In genomic region chr5:67096378-67096771, GRCm38 (mm10) we compare ENCODE assay signal across 9 mouse cellular contexts. TPM values are rescaled to one million over a fixed set of nuclear protein-coding genes. Genes with fewer than 3 reads are reported as not detected.
DNase-seq lines count a peak whose midpoint lies in the region; ATAC-seq and TF ChIP-seq lines count a peak whose summit lies in the region.
"Had no signal": no experiment of that assay in that cellular context is flagged by ENCODE, and none has a peak within 500 bp of the region (broad histone marks: within the 10 kb centered on the region; RNA-seq: fewer than 3 reads in every experiment).

No protein-coding gene starts in this region.

- H3K9me3 ChIP-seq in heart, embryonic 12.5 days (replicated peaks): no peaks in the 10 kb centered on the region
- no peaks in the 10 kb centered on the region for H3K9me3 ChIP-seq in hindbrain, embryonic 14.5 days (ENCODE audit: control insufficient read depth, low read length)
- H3K9me3 ChIP-seq in liver, postnatal 0 days (ENCODE audit: low read length): no peaks in the 10 kb centered on the region

- H3K4me3 ChIP-seq in heart, embryonic 12.5 days: peak overlapping the region; percentile 46
- peak overlapping the region; percentile 28 for H3K4me3 ChIP-seq in hindbrain, embryonic 14.5 days (replicated peaks; ENCODE audit: low read length)
- peak overlapping the region; percentile 39; the same call in 1 of the 2 replicates for H3K4me3 ChIP-seq in liver, postnatal 0 days (ENCODE audit: low read depth, low read length)
- no peak overlapping the region for H3K4me3 ChIP-seq in thymus, adult 2 months (ENCODE audit: control insufficient read depth, insufficient read depth, low read length)
- H3K4me3 ChIP-seq: erythroblast, embryonic 14.5 days had no signal

- H3K36me3 ChIP-seq in heart, embryonic 12.5 days: no peaks in the 10 kb centered on the region
- H3K36me3 ChIP-seq in hindbrain, embryonic 14.5 days (replicated peaks; ENCODE audit: control insufficient read depth, insufficient read depth): no peaks in the 10 kb centered on the region
- no peaks in the 10 kb centered on the region for H3K36me3 ChIP-seq in liver, postnatal 0 days (replicated peaks; ENCODE audit: insufficient read depth, low read length)
- no peaks in the 10 kb centered on the region for H3K36me3 ChIP-seq in thymus, adult 2 months (ENCODE audit: control insufficient read depth, insufficient read depth, low read length)

- TF ChIP-seq EP300 in liver, postnatal 0 days (IDR thresholded peaks at IDR 0.05; ENCODE audit: low read depth): no peak

- TF ChIP-seq POLR2A in thymus, adult 2 months (IDR thresholded peaks at IDR 0.05; ENCODE audit: control insufficient read depth, extremely low read depth, insufficient read depth, low read length, poor library complexity): no peak

- ATAC-seq in heart, embryonic 12.5 days (ENCODE audit: insufficient number of reproducible peaks, low FRiP score): no peak
- ATAC-seq in hindbrain, embryonic 14.5 days (ENCODE audit: low FRiP score): no peak
- no peak for ATAC-seq in liver, postnatal 0 days

- no peak for DNase-seq in heart, adult 9 months (ENCODE audit: low spot score in 2 of 2)
- DNase-seq in embryo, embryonic 9.5 days (ENCODE audit: extremely low spot score): peak; percentile 67
- no peak for DNase-seq in hindbrain, embryonic 14.5 days (ENCODE audit: low spot score)
- peak; percentile 21 for DNase-seq in liver, postnatal 0 days
- DNase-seq in testis, postnatal 14 days (ENCODE audit: low spot score): peak; percentile 22
- DNase-seq in ovary, postnatal 36 days (ENCODE audit: low spot score): no peak
- no peak for DNase-seq in thymus, adult 2 months

- H3K27ac ChIP-seq in heart, embryonic 12.5 days (ENCODE audit: poor library complexity, severe bottlenecking): no peak overlapping the region
- H3K27ac ChIP-seq in hindbrain, embryonic 14.5 days: peak overlapping the region; percentile 60
- no peak overlapping the region for H3K27ac ChIP-seq in liver, postnatal 0 days (ENCODE audit: low read depth)
- H3K27ac ChIP-seq in thymus, adult 2 months (ENCODE audit: control insufficient read depth, insufficient read depth, low read length): no peak overlapping the region

- peaks cover 11% of the 10 kb centered on the region for H3K4me1 ChIP-seq in heart, embryonic 12.5 days (replicated peaks)
- H3K4me1 ChIP-seq in hindbrain, embryonic 14.5 days (replicated peaks; ENCODE audit: control insufficient read depth, insufficient read depth, low read length): no peaks in the 10 kb centered on the region
- H3K4me1 ChIP-seq in liver, postnatal 0 days (ENCODE audit: insufficient read depth): peaks cover 3% of the 10 kb centered on the region; the same call in 1 of the 2 replicates
- no peaks in the 10 kb centered on the region for H3K4me1 ChIP-seq in thymus, adult 2 months (replicated peaks; ENCODE audit: control insufficient read depth, insufficient read depth, low read length)

- peaks cover 89% of the 10 kb centered on the region for H3K27me3 ChIP-seq in heart, embryonic 12.5 days (replicated peaks)
- peaks cover 94% of the 10 kb centered on the region for H3K27me3 ChIP-seq in hindbrain, embryonic 14.5 days (ENCODE audit: control insufficient read depth, insufficient read depth, low read length)
- peaks cover 94% of the 10 kb centered on the region for H3K27me3 ChIP-seq in liver, postnatal 0 days (ENCODE audit: insufficient read depth, low read length)
- H3K27me3 ChIP-seq in thymus, adult 2 months (ENCODE audit: control insufficient read depth, insufficient read depth, low read length): peaks cover 21% of the 10 kb centered on the region

- no peak for TF ChIP-seq CTCF in liver, postnatal 0 days (IDR thresholded peaks at IDR 0.05; ENCODE audit: low read depth)
- TF ChIP-seq CTCF in thymus, adult 2 months (IDR thresholded peaks at IDR 0.05; ENCODE audit: borderline replicate concordance, control insufficient read depth, extremely low read depth, insufficient read depth, low read length, poor library complexity): no peak

- WGBS in heart, embryonic 12.5 days: under 1% methylated on average over 28 of the region's 28 CpGs
- under 1% methylated on average over 22 of the region's 28 CpGs for WGBS in hindbrain, embryonic 14.5 days
- WGBS in liver, postnatal 0 days (ENCODE audit: insufficient replicate concordance): under 1% methylated on average over 26 of the region's 28 CpGs
- 2% methylated on average over 28 of the region's 28 CpGs for WGBS in thymus, adult 2 months

- peak overlapping the region; percentile 71 for H3K4me2 ChIP-seq in heart, embryonic 12.5 days
- H3K4me2 ChIP-seq in hindbrain, embryonic 14.5 days (replicated peaks): peak overlapping the region; percentile 39
- peak overlapping the region; percentile 63 for H3K4me2 ChIP-seq in liver, postnatal 0 days (ENCODE audit: low read depth, low read length)

- H3K9ac ChIP-seq in heart, embryonic 12.5 days: peak overlapping the region; percentile 48; the same call in 1 of the 2 replicates
- peak overlapping the region; percentile 32 for H3K9ac ChIP-seq in hindbrain, embryonic 14.5 days
- no peak overlapping the region for H3K9ac ChIP-seq in liver, postnatal 0 days (replicated peaks)

RNA-seq across cellular contexts. Expression of gene Phox2b, which starts 2.7 kb away (rescaled TPM):
- polyA plus RNA-seq in heart, embryonic 12.5 days (2016; fragmentation: Nextera tagmentation; extraction: Ambion mirVana): 0.22 TPM in 1 of 2 replicates, not detected in the other
- polyA plus RNA-seq in hindbrain, embryonic 14.5 days (2014; fragmentation: Nextera tagmentation; extraction: Ambion mirVana): 24.3 and 27.3 TPM in 2 replicates
- polyA plus RNA-seq in liver, postnatal 0 days (2015; fragmentation: Nextera tagmentation; extraction: Ambion mirVana): not detected in 2 replicates
- polyA plus RNA-seq in thymus, adult 2 months (2012; rRNA removed): 0.10 TPM in 1 of 2 replicates, not detected in the other
- polyA plus RNA-seq: erythroblast, embryonic 14.5 days had no signal

Comparison
In these comparisons a context has a peak if more than half of its experiments do, and no peak if none do; other contexts are left out.
1. DNase-seq: peak in embryo, embryonic 9.5 days (single experiment), liver, postnatal 0 days (single experiment) and testis, postnatal 14 days (single experiment); none in heart, adult 9 months (0 of 2), hindbrain, embryonic 14.5 days (single experiment), ovary, postnatal 36 days (single experiment) and thymus, adult 2 months (single experiment).
2. RNA of gene Phox2b, which starts 2.7 kb away (polyA plus RNA-seq): 24.3 to 27.3 TPM in hindbrain, embryonic 14.5 days; 0.10 TPM in thymus, adult 2 months, 0.22 TPM in heart, embryonic 12.5 days and not detected in liver, postnatal 0 days; every median in the first group is over 10 times any median in the second.
3. Peak in every context shown above with its lines, with median percentiles within 50 percentile points of each other: H3K4me2 ChIP-seq.